Mouse (Mus musculus): ENCODE measurements around the gene Fzd9.

DNA sequence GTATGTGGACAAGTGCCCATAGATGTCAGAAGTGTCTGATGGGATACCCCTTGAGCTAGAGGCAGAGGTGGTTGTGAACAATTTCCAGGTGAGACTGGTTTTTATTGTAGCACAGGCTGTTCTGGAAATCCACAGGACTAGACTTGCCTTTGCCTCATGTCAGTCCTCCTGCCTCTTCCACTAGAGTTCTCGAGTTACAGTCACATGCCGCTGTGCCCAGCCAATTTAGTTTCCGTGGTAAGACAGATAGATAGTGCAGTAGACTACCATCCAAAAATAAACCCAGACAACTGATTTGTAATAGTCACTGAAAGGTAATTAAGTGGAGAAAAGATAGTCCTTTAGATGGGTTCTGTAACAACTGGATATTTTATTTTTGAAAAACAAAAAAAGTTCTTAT, 48.3 kb downstream of the Fzd9 start:
- TF ChIP-seq EP300 (IDR thresholded peaks at IDR 0.05; ENCODE audit: insufficient read depth, low read depth, low read length) (no peak), CTCF (IDR thresholded peaks at IDR 0.05; ENCODE audit: low read depth, low read length) (no peak), POLR2A (IDR thresholded peaks at IDR 0.05; ENCODE audit: insufficient read depth, low read length) (no peak)

All from ES-Bruce4 (cell line).